Mouse (Mus musculus) forebrain, embryonic 16.5 days (tissue): ENCODE data around the gene Reep6. TPM values are rescaled to one million over a fixed set of nuclear protein-coding genes. Genes with fewer than 3 reads are reported as not detected.
A peak's percentile ranks its signal among the peaks of the same experiment; 100 is the strongest.

ENCODE experiments used
- ATAC-seq: fragments of 200-750 bp; cut with Nextera tagmentation; 2 replicates; pipeline ENCODE4 v1.8.0; 2017; ENCODE audit warnings: mild to moderate bottlenecking, moderate library complexity
- H3K27ac ChIP-seq: fragments of 300-500 bp; sonication (generic); 2 replicates; pipeline ENCODE4 v1.5.1; 2014; ENCODE audit warnings: low read length, control low read depth
- H3K27me3 ChIP-seq: fragments of 300-500 bp; sonication (generic); replicated peaks from 2 replicates; pipeline ENCODE4 v1.6.1; 2014; ENCODE audit warnings: low read length; ENCODE audit not compliant: control insufficient read depth, insufficient read depth
- H3K36me3 ChIP-seq: fragments of 300-500 bp; sonication (generic); 2 replicates; pipeline ENCODE4 v1.6.1; 2014; ENCODE audit not compliant: control insufficient read depth, insufficient read depth
- H3K4me1 ChIP-seq: fragments of 300-500 bp; sonication (generic); replicated peaks from 2 replicates; pipeline ENCODE4 v1.6.1; 2014; ENCODE audit warnings: low read length; ENCODE audit not compliant: control insufficient read depth, insufficient read depth
- H3K4me2 ChIP-seq: fragments of 300-500 bp; sonication (generic); 2 replicates; pipeline ENCODE4 v1.6.1; 2014; ENCODE audit warnings: mild to moderate bottlenecking, low read length, control low read depth
- H3K4me3 ChIP-seq: fragments of 300-500 bp; sonication (generic); replicated peaks from 2 replicates; pipeline ENCODE4 v1.5.1; 2014; ENCODE audit warnings: mild to moderate bottlenecking, low read length, control low read depth
- H3K9ac ChIP-seq: fragments of 300-500 bp; sonication (generic); replicated peaks from 2 replicates; pipeline ENCODE4 v1.6.1; 2014; ENCODE audit warnings: low read depth, low read length, control low read depth
- H3K9me3 ChIP-seq: fragments of 300-500 bp; sonication (generic); 2 replicates; pipeline ENCODE4 v1.6.1; 2016; ENCODE audit warnings: low read length; ENCODE audit not compliant: control insufficient read depth
- WGBS: fragments of 180-500 bp; shearing (Covaris S2); extraction: QIAGEN DNeasy Blood & Tissue Kit; methylation state at CpG from one replicate; pipeline ENCODE4 v1.1.7; 2014; 5-methylcytosine and 5-hydroxymethylcytosine counted together
- polyA plus RNA-seq: library from polyadenylated mRNA; unstranded; fragments of >200 nt; fragmentation: Nextera tagmentation; extraction: Ambion mirVana; gene quantifications from 2 replicates; pipeline ENCODE4 v1.2.1, GENCODE M21; 2015

The Reep6 gene
- polyA plus RNA-seq, 1 experiment from 2014 or later: 3.2 TPM

DNA sequence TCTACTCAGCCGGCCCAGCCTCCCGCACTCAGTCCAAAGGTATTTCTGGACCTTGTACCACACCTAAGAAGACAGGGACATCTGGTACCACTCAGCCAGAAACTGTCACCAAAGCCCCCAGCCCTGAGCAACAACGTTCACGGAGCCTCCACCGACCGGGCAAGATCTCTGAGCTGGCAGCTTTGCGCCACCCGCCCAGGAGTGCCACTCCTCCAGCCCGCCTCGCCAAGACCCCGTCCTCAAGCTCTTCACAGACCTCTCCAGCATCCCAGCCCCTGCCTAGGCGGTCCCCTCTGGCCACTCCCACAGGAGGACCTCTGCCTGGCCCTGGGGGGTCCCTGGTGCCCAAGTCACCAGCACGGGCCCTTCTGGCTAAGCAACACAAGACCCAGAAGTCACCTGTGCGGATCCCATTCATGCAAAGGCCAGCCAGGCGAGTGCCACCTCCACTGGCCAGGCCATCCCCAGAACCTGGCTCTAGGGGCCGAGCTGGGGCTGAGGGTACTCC lies 15.2 kb upstream of the Reep6 start:
- no peak overlapping the region for H3K9ac ChIP-seq
- no peaks in the 10 kb centered on the region for H3K27me3 ChIP-seq
- H3K4me2 ChIP-seq: no peak overlapping the region
- no peak overlapping the region for H3K27ac ChIP-seq
- ATAC-seq: no peak
- no peak overlapping the region for H3K4me3 ChIP-seq
- 57% methylated on average over 16 of the region's 16 CpGs for WGBS
- H3K36me3 ChIP-seq: peaks cover 48% of the 10 kb centered on the region
- peaks cover 34% of the 10 kb centered on the region for H3K4me1 ChIP-seq
- H3K9me3 ChIP-seq: no peaks in the 10 kb centered on the region

DNA sequence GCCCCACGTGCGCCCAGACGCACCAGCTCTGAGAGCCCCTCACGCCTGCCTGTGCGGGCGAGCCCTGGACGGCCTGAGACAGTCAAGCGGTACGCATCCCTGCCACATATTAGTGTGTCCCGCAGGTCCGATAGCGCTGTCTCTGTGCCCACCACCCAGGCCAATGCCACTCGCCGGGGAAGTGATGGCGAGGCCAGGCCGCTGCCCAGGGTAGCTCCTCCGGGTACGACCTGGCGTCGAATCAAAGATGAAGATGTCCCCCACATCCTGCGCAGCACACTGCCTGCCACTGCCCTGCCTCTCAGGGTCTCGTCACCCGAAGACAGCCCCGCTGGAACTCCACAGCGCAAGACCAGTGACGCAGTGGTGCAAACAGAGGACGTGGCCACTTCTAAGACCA lies 14.4 kb upstream of the Reep6 start:
- WGBS: 57% methylated on average over 26 of the region's 27 CpGs
- no peaks in the 10 kb centered on the region for H3K9me3 ChIP-seq

DNA sequence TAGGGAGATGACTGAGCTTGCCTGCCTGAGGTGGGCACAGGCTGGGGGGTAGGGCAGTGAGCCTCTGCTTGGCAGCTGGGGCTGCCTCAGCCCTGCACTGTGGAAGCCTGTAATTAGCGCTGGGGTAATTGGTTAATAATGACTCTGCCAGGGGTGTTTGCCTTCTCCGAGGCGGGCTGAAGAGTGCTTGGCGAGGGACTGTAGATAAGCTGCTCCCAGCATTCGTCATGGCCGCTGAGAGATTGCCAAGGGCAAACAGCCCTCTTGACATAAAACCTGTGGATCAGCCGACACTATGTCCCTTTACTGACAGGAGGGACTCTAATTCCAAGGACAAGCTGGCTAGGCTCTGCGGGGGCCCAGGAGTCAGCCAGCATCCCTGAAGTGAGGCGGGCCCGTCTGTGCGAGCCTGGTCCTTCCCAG lies 13.4 kb upstream of the Reep6 start:
- WGBS: 24% methylated on average over 11 of the region's 11 CpGs
- Histone ChIP-seq H3K27ac (no peak overlapping the region), H3K36me3 (peaks cover 39% of the 10 kb centered on the region), H3K27me3 (no peaks in the 10 kb centered on the region), H3K4me3 (no peak overlapping the region), H3K9ac (no peak overlapping the region), H3K9me3 (no peaks in the 10 kb centered on the region), H3K4me2 (no peak overlapping the region), H3K4me1 (peaks cover 40% of the 10 kb centered on the region)
- peak; percentile 52 for ATAC-seq

More for the DNA sequence above, 14.4 kb upstream of the Reep6 start:
- no peaks in the 10 kb centered on the region for H3K27me3 ChIP-seq
- no peak overlapping the region for H3K9ac ChIP-seq
- no peak overlapping the region for H3K27ac ChIP-seq
- peaks cover 40% of the 10 kb centered on the region for H3K4me1 ChIP-seq
- no peak overlapping the region for H3K4me3 ChIP-seq
- no peak for ATAC-seq
- no peak overlapping the region for H3K4me2 ChIP-seq
- H3K36me3 ChIP-seq: peaks cover 45% of the 10 kb centered on the region

DNA sequence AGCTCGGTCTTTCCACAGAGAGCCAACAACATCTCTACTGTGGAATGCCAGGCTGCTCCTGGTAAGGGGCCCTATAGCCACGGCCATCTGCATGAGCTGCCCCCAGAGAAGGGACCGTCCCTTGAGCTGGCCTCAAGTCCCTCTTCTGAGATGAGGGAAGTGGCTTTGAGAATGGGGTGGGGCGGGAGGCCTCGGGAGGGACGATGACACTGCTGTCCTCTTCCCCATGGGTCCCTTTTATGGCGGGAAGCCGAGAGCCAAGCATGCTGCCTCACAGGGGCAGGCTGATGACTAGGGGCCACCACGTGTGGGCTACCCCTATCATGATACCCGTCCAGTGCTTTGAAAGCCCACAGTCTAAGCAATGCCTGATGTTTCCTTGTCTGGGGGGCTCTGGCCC lies 12.7 kb upstream of the Reep6 start:
- Histone ChIP-seq H3K9ac (no peak overlapping the region), H3K9me3 (no peaks in the 10 kb centered on the region), H3K27me3 (no peaks in the 10 kb centered on the region), H3K36me3 (peaks cover 32% of the 10 kb centered on the region), H3K4me2 (no peak overlapping the region), H3K4me1 (peaks cover 40% of the 10 kb centered on the region), H3K27ac (no peak overlapping the region), H3K4me3 (no peak overlapping the region)
- WGBS: 60% methylated on average over 10 of the region's 10 CpGs
- ATAC-seq: no peak

DNA sequence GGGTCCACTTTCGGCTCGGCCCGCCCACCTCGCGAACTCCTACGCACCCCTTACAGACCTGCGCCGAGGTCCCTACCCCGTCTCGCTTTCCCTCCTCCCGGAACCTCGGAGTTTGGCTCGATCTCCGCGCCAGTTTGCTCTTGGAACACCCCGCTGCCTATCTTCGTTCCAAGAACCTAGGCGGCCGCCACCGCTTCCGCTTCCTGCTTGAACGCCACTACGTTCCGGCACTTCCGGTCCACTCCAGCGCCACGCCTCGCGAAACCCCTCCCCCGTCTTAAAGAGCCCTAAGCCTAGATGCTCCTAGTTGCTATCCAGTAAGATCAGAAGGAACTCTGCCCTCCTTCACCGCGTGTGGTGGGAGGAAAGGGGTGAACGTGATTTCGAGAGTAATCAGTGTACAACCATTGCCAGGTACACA lies 9.4 kb upstream of the Reep6 start, which contains the start of gene 2310011J03Rik:
TSS of gene 2310011J03Rik (minus strand) at position 198 of the 421 bp plus-strand sequence.
- WGBS: under 1% methylated on average over 34 of the region's 34 CpGs
- peak; percentile 68 for ATAC-seq
- Histone ChIP-seq H3K4me1 (peaks cover 47% of the 10 kb centered on the region), H3K36me3 (peaks cover 14% of the 10 kb centered on the region; the same call in 1 of the 2 replicates), H3K4me3 (peak within 1 kb of the TSS; percentile 52), H3K9me3 (no peaks in the 10 kb centered on the region), H3K4me2 (peak within 1 kb of the TSS; percentile 96), H3K27me3 (no peaks in the 10 kb centered on the region), H3K27ac (peak within 1 kb of the TSS; percentile 29), H3K9ac (peak within 1 kb of the TSS; percentile 65)

DNA sequence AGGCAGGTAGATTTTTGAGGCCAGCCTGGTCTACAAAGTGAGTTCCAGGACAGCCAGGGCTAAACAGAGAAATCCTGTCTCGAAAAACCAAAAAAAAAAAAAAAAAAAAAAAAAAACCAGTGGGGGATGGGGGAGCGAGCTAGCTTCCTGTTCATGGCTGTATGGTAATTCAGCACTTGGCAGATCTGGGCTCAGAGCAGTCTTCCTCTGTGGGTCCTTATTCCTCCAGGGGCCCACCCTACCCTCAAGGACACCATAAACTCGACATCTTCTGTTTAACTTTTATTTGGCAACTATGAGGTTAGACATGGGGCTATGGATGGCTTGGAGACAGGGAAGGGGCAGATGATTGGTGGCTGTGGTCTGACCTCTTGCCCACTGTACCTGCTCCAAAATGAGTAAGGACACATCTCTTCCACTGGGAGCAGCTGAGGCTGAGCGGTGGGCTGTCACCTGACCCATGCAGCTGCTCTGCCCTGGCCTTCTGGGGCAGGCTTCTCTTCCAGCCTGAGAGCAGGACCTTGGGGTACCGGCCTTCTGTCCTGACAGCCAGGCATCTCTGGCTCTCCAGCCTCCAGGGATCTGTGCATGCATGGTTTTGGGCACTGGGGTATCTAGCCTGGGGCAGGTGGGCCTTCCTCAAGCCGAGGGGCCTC lies 8.6 kb upstream of the Reep6 start:
- H3K9me3 ChIP-seq: no peaks in the 10 kb centered on the region
- no peak for ATAC-seq
- no peak overlapping the region for H3K4me3 ChIP-seq
- WGBS: 76% methylated on average over 6 of the region's 6 CpGs
- no peak overlapping the region for H3K9ac ChIP-seq
- no peak overlapping the region for H3K27ac ChIP-seq
- H3K4me1 ChIP-seq: peaks cover 39% of the 10 kb centered on the region
- H3K27me3 ChIP-seq: no peaks in the 10 kb centered on the region
- no peak overlapping the region for H3K4me2 ChIP-seq
- peaks cover 11% of the 10 kb centered on the region; the same call in 1 of the 2 replicates for H3K36me3 ChIP-seq

DNA sequence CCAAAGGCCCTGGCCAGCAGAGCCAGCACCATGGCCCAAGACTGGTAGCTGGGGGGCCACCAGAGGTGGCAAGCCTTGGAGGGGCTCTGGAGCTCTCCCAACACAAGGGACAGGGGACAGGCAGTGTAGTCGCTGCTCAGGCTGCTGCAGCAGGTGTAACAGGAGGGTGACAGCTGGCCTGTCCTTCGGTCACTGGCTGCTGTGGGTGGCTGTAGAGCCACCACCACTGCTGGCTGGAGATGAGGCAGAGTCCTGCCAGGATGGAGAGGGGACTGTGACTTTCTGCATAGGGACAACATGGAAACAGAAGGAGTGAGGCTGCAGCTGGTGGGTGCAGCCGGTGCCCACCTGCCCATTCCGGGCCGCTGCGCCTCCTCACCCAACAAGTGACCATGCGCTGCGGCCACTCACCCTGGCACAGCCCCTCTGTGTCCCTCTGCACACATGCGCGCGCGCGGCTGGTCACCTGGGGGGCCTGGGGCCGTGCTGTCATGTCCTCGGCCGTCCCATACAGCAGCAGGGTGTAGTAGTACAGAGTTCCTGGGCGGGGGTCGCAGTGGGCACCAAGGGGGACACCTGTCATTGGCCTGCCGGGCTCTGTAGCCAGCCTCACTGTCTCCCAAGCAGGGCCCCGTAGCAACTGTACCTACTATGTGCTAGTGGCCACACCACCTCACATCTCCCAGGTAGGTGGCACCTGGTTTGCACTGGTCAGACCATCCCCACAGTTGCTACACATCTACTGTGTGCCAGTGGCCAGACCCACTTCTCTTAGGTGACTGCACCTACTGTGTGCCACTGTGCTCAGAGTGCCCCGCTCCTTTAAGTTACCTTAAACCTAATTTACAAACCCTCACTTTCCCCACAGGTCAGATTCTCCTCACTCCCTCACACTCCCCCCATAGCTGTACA lies 7.8 kb upstream of the Reep6 start:
- Histone ChIP-seq H3K4me2 (no peak overlapping the region), H3K36me3 (peaks cover 9% of the 10 kb centered on the region; the same call in 1 of the 2 replicates), H3K27me3 (no peaks in the 10 kb centered on the region), H3K27ac (no peak overlapping the region), H3K9me3 (no peaks in the 10 kb centered on the region), H3K9ac (no peak overlapping the region), H3K4me3 (no peak overlapping the region), H3K4me1 (peaks cover 33% of the 10 kb centered on the region)
- WGBS: 88% methylated on average over 21 of the region's 21 CpGs
- ATAC-seq: no peak

DNA sequence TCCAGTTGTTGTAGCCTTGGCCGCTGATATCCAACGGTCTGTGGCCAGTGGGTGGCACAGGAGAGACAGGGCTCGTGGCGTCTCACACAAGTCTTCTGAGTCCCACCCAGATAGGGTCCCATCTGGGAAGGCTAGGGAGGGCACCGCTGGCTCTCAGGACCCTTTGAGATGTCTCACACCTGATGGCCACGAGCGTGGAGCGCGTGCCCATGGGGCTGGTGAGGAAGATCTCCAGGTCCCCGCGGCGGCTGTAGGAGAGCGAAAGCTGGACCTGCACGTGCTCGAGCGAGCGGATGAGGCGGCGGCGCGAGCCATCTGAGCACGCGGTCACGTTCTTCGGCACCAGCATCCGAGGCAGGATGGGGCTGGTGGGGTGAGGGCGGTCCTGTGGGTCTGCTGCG lies 6.9 kb upstream of the Reep6 start:
- Histone ChIP-seq H3K36me3 (0 out of 2 replicates have a peak, but pooled peaks cover 4% of the 10 kb centered on the region), H3K27ac (no peak overlapping the region), H3K9ac (peak overlapping the region; percentile 65), H3K4me1 (peaks cover 24% of the 10 kb centered on the region), H3K27me3 (no peaks in the 10 kb centered on the region), H3K4me3 (peak overlapping the region; percentile 54), H3K9me3 (no peaks in the 10 kb centered on the region), H3K4me2 (peak overlapping the region; percentile 89)
- ATAC-seq: no peak; the same call in 1 of the 2 replicates
- WGBS: 5% methylated on average over 28 of the region's 28 CpGs
